Mouse (Mus musculus) ES-Bruce4 (cell line): ENCODE measurements at regions not wholly inside any gene's neighbourhood (a gene's known extent, or its start where the extent isn't known, plus 50 kb on each side); places are given as distances from the start of the nearest gene placed in this dataset.

ENCODE experiments used
- CTCF ChIP-seq: IDR thresholded peaks from one replicate; pipeline ENCODE4 v1.8.1; 2011; ENCODE audit warnings: low read depth, low read length
- POLR2A ChIP-seq: IDR thresholded peaks from one replicate; pipeline ENCODE4 v1.8.1; 2011; ENCODE audit warnings: low read length; ENCODE audit not compliant: insufficient read depth

DNA sequence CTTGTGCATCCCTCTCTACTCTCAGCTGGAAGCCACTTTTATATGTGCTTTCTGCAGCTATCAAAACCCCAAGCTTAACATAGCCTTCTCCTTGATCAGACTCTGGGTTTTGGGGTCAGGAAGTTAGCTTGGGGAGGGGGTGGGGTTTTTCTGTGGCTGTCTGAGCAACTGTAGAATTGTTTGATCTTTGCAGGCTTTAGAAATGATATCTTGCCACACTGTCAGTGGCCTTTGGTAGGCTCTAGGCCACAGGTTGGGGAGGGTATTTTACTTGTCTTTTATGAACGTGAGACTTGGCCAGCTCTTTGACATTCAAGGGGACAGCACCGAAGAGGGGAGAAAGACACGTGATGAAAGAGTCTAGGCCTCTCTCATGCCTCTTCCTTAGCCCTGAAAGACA lies 75.9 kb upstream of the Rasgrp1 start:
- TF ChIP-seq POLR2A (no peak), CTCF (no peak)
